Mouse (Mus musculus) forebrain, postnatal 0 days (tissue): Measurements from ENCODE around the gene Tspan9. TPM values are rescaled to one million over a fixed set of nuclear protein-coding genes. Genes with fewer than 3 reads are reported as not detected.

Experiments used
- ATAC-seq: fragments of 200-750 bp; cut with Nextera tagmentation; 2 replicates; pipeline ENCODE4 v1.8.0; 2017; ENCODE audit warnings: mild to moderate bottlenecking, moderate library complexity
- DNase-seq: peaks from one replicate; pipeline ENCODE4 v3.0.0-alpha.2; 2015
- H3K27ac ChIP-seq: fragments of 300-500 bp; sonication (generic); 2 replicates; pipeline ENCODE4 v1.5.1; 2014; ENCODE audit warnings: low read depth, mild to moderate bottlenecking, antibody characterized with exemption, low read length, moderate library complexity, mixed read lengths
- H3K27me3 ChIP-seq: fragments of 300-500 bp; sonication (generic); 2 replicates; pipeline ENCODE4 v1.6.1; 2014; ENCODE audit warnings: mild to moderate bottlenecking, low read length, mixed read lengths; ENCODE audit not compliant: insufficient read depth
- H3K36me3 ChIP-seq: fragments of 300-500 bp; sonication (generic); 2 replicates; pipeline ENCODE4 v1.6.1; 2014; ENCODE audit warnings: mild to moderate bottlenecking, moderate library complexity; ENCODE audit not compliant: insufficient read depth
- H3K4me1 ChIP-seq: fragments of 300-500 bp; sonication (generic); 2 replicates; pipeline ENCODE4 v1.6.1; 2014; ENCODE audit warnings: antibody characterized with exemption; ENCODE audit not compliant: insufficient read depth
- H3K4me2 ChIP-seq: fragments of 300-500 bp; sonication (generic); 2 replicates; pipeline ENCODE4 v1.6.1; 2014; ENCODE audit warnings: low read depth, mild to moderate bottlenecking, moderate library complexity
- H3K4me3 ChIP-seq: fragments of 300-500 bp; sonication (generic); 2 replicates; pipeline ENCODE4 v1.5.1; 2014; ENCODE audit warnings: low read depth, low read length, mixed read lengths
- H3K9ac ChIP-seq: fragments of 300-500 bp; sonication (generic); 2 replicates; pipeline ENCODE4 v1.6.1; 2014; ENCODE audit warnings: mild to moderate bottlenecking
- H3K9me3 ChIP-seq: fragments of 300-500 bp; sonication (generic); 2 replicates; pipeline ENCODE4 v1.6.1; 2016; ENCODE audit warnings: low read length
- CTCF ChIP-seq: sonication (generic); IDR thresholded peaks from 2 replicates; pipeline ENCODE4 v1.5.1; 2016; ENCODE audit warnings: antibody characterized with exemption, control low read depth, low read depth
- WGBS: fragments of 180-500 bp; shearing (Covaris S2); extraction: QIAGEN DNeasy Blood & Tissue Kit; methylation state at CpG from one replicate; pipeline ENCODE4 v1.1.7; 2014; 5-methylcytosine and 5-hydroxymethylcytosine counted together
- polyA plus RNA-seq: library from polyadenylated mRNA; unstranded; fragments of >200 nt; fragmentation: Nextera tagmentation; extraction: Ambion mirVana; gene quantifications from 2 replicates; pipeline ENCODE4 v1.2.1, GENCODE M21; 2015
- total RNA-seq: library from RNA; depleted of rRNA; stranded (reverse); fragments of >200 nt; gene quantifications from 2 replicates; pipeline ENCODE4 v1.2.3, GENCODE M21; 2014

The Tspan9 gene
- total and polyA plus RNA-seq, 2 experiments from 2014 or later: 63.9 to 150 TPM

DNA sequence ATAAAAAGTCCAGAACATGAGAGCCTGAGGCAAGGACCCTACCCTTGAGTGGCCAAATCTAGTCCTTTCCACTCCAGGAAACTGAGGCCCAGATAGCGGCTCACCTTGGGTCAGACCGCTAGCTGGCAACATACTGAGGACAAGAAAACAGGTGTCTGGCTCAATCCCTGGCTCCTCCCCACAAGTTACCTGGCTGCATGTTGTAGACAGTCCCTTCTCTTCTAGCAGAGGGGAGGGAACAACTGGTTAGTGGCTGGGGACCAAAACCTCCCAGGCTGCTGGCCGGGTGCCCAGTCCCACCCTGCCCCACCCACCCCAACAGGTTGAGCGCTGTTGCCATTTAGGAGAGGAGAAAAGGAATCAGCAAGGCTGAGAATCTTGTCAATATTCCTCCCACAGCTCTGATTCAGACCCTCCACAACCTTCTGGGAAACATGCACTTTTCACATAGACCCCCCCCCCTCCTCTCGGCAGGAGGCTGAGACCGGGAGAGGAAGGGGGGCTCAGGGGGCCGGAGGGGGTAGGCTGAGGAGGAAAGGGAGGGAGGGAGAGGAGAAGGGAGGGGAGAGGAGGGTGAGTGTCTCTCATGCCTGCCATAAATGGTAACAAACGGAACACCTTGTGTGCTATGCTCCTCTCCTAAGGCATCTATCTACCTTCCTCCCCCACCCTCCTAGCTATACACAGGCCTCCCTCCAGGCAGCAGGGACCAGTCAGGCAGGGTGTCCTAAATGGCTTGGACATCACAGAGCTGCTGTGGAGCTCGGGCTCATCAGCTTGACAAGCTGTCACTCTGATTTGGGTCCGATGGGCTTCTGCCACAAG, 122.1 kb downstream of the Tspan9 start:
- WGBS: 24% methylated on average over 10 of the region's 10 CpGs
- Histone ChIP-seq H3K4me1 (peaks cover 20% of the 10 kb centered on the region), H3K9me3 (no peaks in the 10 kb centered on the region), H3K9ac (peak overlapping the region; percentile 3; the same call in 1 of the 2 replicates), H3K4me2 (no peak overlapping the region), H3K4me3 (no peak overlapping the region), H3K27ac (peak overlapping the region; percentile 73), H3K27me3 (no peaks in the 10 kb centered on the region), H3K36me3 (no peaks in the 10 kb centered on the region; the same call in 1 of the 2 replicates)
- ATAC-seq: peak; percentile 80
- no peak for TF ChIP-seq CTCF
- DNase-seq: no peak

DNA sequence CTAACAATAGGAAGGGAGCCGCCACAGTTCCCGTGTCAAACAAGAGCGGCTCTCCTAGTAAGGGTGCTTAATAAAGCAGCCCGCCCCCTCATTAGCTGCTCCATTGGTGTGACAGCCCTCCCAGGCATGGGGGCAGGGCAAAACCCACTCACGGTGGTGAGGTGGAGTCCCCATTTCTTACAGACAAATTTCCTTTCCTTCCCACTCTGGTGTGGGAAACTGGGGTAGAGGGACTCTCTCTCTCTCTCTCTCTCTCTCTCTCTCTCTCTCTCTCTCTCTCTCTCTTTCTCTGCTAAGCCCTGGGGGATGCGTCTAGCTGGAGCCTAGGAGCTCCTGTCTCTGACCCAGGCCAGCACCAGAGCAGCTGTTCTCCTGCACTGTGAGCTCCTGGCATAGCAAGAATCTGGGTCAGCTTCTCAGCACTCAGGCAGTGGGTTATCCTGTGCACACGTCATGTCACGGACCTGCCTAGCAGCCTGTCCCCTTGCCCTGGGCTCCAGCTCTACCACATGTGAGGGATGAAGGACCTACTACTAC, 122.8 kb downstream of the Tspan9 start:
- no peaks in the 10 kb centered on the region for H3K9me3 ChIP-seq
- ATAC-seq (peak; percentile 92), DNase-seq (peak; percentile 76)
- 14% methylated on average over 8 of the region's 8 CpGs for WGBS
- TF ChIP-seq CTCF: no peak; the same call in 1 of the 2 replicates
- H3K4me2 ChIP-seq: no peak overlapping the region
- H3K9ac ChIP-seq: 0 out of 2 replicates have a peak overlapping the region, but pooled peaks have one; percentile 3
- peak overlapping the region; percentile 75 for H3K27ac ChIP-seq
- no peak overlapping the region for H3K4me3 ChIP-seq
- H3K36me3 ChIP-seq: no peaks in the 10 kb centered on the region; the same call in 1 of the 2 replicates
- H3K4me1 ChIP-seq: peaks cover 20% of the 10 kb centered on the region
- H3K27me3 ChIP-seq: no peaks in the 10 kb centered on the region

DNA sequence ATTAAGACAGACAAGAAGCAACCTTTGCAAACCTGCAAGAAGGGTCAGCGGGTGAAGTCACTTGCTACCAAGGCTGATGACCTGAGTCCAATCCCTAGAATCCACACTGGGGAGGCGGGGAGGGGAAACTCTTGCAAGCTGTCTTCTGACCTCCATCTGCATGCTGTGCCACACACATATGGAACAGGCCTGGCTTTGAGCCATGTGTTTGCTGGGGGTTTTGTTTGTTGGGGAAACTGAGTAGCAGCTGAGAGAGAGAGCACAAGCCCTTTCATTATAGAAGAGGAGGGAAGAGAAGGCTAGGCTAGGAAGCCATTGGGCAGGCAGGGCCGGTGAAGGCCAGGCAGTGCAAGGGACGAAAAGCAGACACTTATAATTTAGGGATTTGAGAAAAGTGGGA, 123.3 kb downstream of the Tspan9 start:
- Histone ChIP-seq H3K9ac (no peak overlapping the region), H3K4me2 (no peak overlapping the region), H3K27me3 (no peaks in the 10 kb centered on the region), H3K4me1 (peaks cover 20% of the 10 kb centered on the region), H3K9me3 (no peaks in the 10 kb centered on the region), H3K4me3 (no peak overlapping the region), H3K36me3 (no peaks in the 10 kb centered on the region; the same call in 1 of the 2 replicates), H3K27ac (peak overlapping the region; percentile 75)
- TF ChIP-seq CTCF: no peak
- DNase-seq (no peak), ATAC-seq (no peak)
- WGBS: 22% methylated on average over 4 of the region's 4 CpGs

GRCm38 (mm10) chr6:128019119-128019518, 124.3 kb downstream of the Tspan9 start:
- Histone ChIP-seq H3K4me2 (no peak overlapping the region), H3K9me3 (no peaks in the 10 kb centered on the region), H3K4me3 (no peak overlapping the region), H3K9ac (no peak overlapping the region), H3K27ac (no peak overlapping the region), H3K4me1 (peaks cover 20% of the 10 kb centered on the region), H3K36me3 (no peaks in the 10 kb centered on the region; the same call in 1 of the 2 replicates), H3K27me3 (no peaks in the 10 kb centered on the region)
- WGBS: 91% methylated on average over 7 of the region's 7 CpGs
- TF ChIP-seq CTCF: no peak
- DNase-seq: no peak
- ATAC-seq: no peak

GRCm38 (mm10) chr6:128015304-128015703, 128.1 kb downstream of the Tspan9 start:
- no peak for DNase-seq
- no peaks in the 10 kb centered on the region for H3K36me3 ChIP-seq
- H3K4me2 ChIP-seq: no peak overlapping the region
- ATAC-seq: no peak
- H3K27ac ChIP-seq: no peak overlapping the region
- WGBS: 67% methylated on average over 7 of the region's 7 CpGs
- H3K9me3 ChIP-seq: no peaks in the 10 kb centered on the region
- TF ChIP-seq CTCF: no peak
- no peak overlapping the region for H3K9ac ChIP-seq
- H3K4me3 ChIP-seq: no peak overlapping the region
- H3K27me3 ChIP-seq: no peaks in the 10 kb centered on the region
- H3K4me1 ChIP-seq: peaks cover 5% of the 10 kb centered on the region; the same call in 1 of the 2 replicates

DNA sequence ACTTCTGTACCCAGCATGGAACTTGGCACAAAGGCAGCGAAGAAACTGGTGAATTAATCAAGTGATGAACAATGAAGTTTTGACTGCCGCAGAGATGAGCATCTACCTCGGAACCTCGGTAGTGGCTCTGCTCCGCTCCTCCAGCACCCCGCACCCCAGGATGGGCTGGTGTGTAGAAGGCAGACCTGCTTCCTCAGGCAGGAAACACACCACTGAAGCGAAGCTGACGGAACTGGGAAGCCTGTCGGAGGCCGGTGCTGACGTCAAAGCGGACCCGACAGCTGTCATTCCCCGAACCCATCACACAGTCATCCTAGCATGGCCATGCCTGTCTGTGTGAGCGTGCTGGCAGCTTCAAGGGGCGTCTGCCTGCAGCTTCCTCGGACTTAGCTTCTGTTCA, 131.6 kb downstream of the Tspan9 start:
- no peaks in the 10 kb centered on the region for H3K27me3 ChIP-seq
- H3K36me3 ChIP-seq: no peaks in the 10 kb centered on the region
- H3K4me1 ChIP-seq: no peaks in the 10 kb centered on the region
- no peak for DNase-seq
- H3K4me2 ChIP-seq: no peak overlapping the region
- H3K4me3 ChIP-seq: no peak overlapping the region
- no peaks in the 10 kb centered on the region for H3K9me3 ChIP-seq
- TF ChIP-seq CTCF: no peak
- WGBS: 64% methylated on average over 17 of the region's 17 CpGs
- ATAC-seq: no peak
- H3K27ac ChIP-seq: no peak overlapping the region
- no peak overlapping the region for H3K9ac ChIP-seq

DNA sequence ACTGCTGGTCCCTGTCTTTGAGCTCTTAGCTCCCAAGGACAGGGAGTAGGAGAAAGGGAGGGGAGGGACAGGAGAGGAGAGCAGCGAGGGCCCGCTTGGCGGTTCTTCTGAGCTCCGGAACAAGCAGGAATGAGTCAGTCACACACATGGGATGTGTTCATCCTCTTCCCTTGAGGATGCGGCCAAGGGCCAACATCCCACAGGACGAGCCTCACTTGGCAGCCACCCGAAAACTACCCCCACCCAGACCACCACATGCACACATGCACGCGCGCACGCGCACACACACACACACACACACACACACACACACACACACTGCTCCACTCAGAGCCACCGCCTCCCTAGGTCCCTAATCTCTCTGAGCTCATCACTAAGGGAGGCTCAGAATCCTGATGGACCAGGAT, 132.3 kb downstream of the Tspan9 start:
- Histone ChIP-seq H3K4me2 (no peak overlapping the region), H3K4me1 (no peaks in the 10 kb centered on the region), H3K4me3 (no peak overlapping the region), H3K27ac (peak overlapping the region; percentile 54; the same call in 1 of the 2 replicates), H3K27me3 (no peaks in the 10 kb centered on the region), H3K9ac (no peak overlapping the region), H3K36me3 (no peaks in the 10 kb centered on the region), H3K9me3 (no peaks in the 10 kb centered on the region)
- 73% methylated on average over 13 of the region's 13 CpGs for WGBS
- ATAC-seq: no peak
- no peak for DNase-seq
- no peak for TF ChIP-seq CTCF
